In genomic region chr2:74695813-74696430, GRCm38 (mm10) we compare ENCODE assay signal across 23 mouse cellular contexts. TPM values are rescaled to one million over a fixed set of nuclear protein-coding genes. Genes with fewer than 3 reads are reported as not detected.
DNase-seq lines count a peak whose midpoint lies in the region; ATAC-seq and TF ChIP-seq lines count a peak whose summit lies in the region.
"Had no signal": no experiment of that assay in that cellular context is flagged by ENCODE, and none has a peak within 500 bp of the region (broad histone marks: within the 10 kb centered on the region; RNA-seq: fewer than 3 reads in every experiment).

No protein-coding gene starts in this region.

- no peaks in the 10 kb centered on the region for H3K9me3 ChIP-seq in intestine, embryonic 14.5 days (ENCODE audit: control insufficient read depth, low read length)
- H3K9me3 ChIP-seq in intestine, embryonic 15.5 days: no peaks in the 10 kb centered on the region
- H3K9me3 ChIP-seq in liver, embryonic 11.5 days (ENCODE audit: control insufficient read depth, low read length): no peaks in the 10 kb centered on the region
- H3K9me3 ChIP-seq in liver, embryonic 12.5 days (replicated peaks): no peaks in the 10 kb centered on the region
- H3K9me3 ChIP-seq in limb, embryonic 14.5 days (ENCODE audit: control insufficient read depth, low read length): no peaks in the 10 kb centered on the region
- H3K9me3 ChIP-seq in neural tube, embryonic 15.5 days (replicated peaks): no peaks in the 10 kb centered on the region
- H3K9me3 ChIP-seq: forebrain, embryonic 12.5 days; heart, embryonic 10.5 days; liver, embryonic 13.5 days; lung, embryonic 15.5 days had no signal

- H3K27me3 ChIP-seq in intestine, embryonic 14.5 days (replicated peaks; ENCODE audit: control insufficient read depth, insufficient read depth, low read length): peaks cover 100% of the 10 kb centered on the region
- H3K27me3 ChIP-seq in intestine, embryonic 15.5 days (replicated peaks): peaks cover 98% of the 10 kb centered on the region
- peaks cover 100% of the 10 kb centered on the region for H3K27me3 ChIP-seq in liver, embryonic 11.5 days (replicated peaks; ENCODE audit: control insufficient read depth, insufficient read depth, low read length)
- peaks cover 100% of the 10 kb centered on the region for H3K27me3 ChIP-seq in liver, embryonic 12.5 days (replicated peaks)
- H3K27me3 ChIP-seq in limb, embryonic 14.5 days (ENCODE audit: control insufficient read depth, insufficient read depth, low read length): peaks cover 51% of the 10 kb centered on the region
- peaks cover 53% of the 10 kb centered on the region for H3K27me3 ChIP-seq in neural tube, embryonic 15.5 days (replicated peaks)
- H3K27me3 ChIP-seq: CH12.LX had no signal

- WGBS in intestine, embryonic 14.5 days: 13% methylated on average over 7 of the region's 7 CpGs
- WGBS in intestine, embryonic 15.5 days: 13% methylated on average over 7 of the region's 7 CpGs
- 10% methylated on average over 7 of the region's 7 CpGs for WGBS in liver, embryonic 11.5 days
- WGBS in liver, embryonic 12.5 days (ENCODE audit: insufficient replicate concordance): 2% methylated on average over 7 of the region's 7 CpGs
- WGBS in limb, embryonic 14.5 days: 26% methylated on average over 7 of the region's 7 CpGs
- WGBS in neural tube, embryonic 15.5 days: 13% methylated on average over 7 of the region's 7 CpGs

- H3K4me2 ChIP-seq in intestine, embryonic 14.5 days (ENCODE audit: low read length): peak overlapping the region; percentile 51
- no peak overlapping the region for H3K4me2 ChIP-seq in intestine, embryonic 15.5 days (replicated peaks)
- H3K4me2 ChIP-seq in liver, embryonic 11.5 days: no peak overlapping the region
- H3K4me2 ChIP-seq in liver, embryonic 12.5 days: no peak overlapping the region
- peak overlapping the region; percentile 96 for H3K4me2 ChIP-seq in limb, embryonic 14.5 days (replicated peaks; ENCODE audit: low read depth, low read length, severe bottlenecking)
- peak overlapping the region; percentile 68 for H3K4me2 ChIP-seq in neural tube, embryonic 15.5 days
- H3K4me2 ChIP-seq: forebrain, embryonic 12.5 days; liver, embryonic 13.5 days; lung, embryonic 15.5 days had no signal

- no peak for ATAC-seq in intestine, embryonic 14.5 days (replicated peaks; ENCODE audit: low FRiP score, low TSS enrichment, low read depth)
- no peak for ATAC-seq in intestine, embryonic 15.5 days
- ATAC-seq in liver, embryonic 11.5 days (replicated peaks; ENCODE audit: low FRiP score): no peak
- no peak for ATAC-seq in liver, embryonic 12.5 days
- ATAC-seq in limb, embryonic 14.5 days (ENCODE audit: low FRiP score, low read depth): no peak
- no peak for ATAC-seq in neural tube, embryonic 15.5 days (ENCODE audit: low FRiP score)

- H3K36me3 ChIP-seq in intestine, embryonic 14.5 days (ENCODE audit: control insufficient read depth, insufficient read depth, low read length): no peaks in the 10 kb centered on the region
- H3K36me3 ChIP-seq in intestine, embryonic 15.5 days: no peaks in the 10 kb centered on the region
- no peaks in the 10 kb centered on the region for H3K36me3 ChIP-seq in liver, embryonic 11.5 days (ENCODE audit: control insufficient read depth, insufficient read depth, low read length)
- no peaks in the 10 kb centered on the region for H3K36me3 ChIP-seq in liver, embryonic 12.5 days
- peaks cover 20% of the 10 kb centered on the region for H3K36me3 ChIP-seq in limb, embryonic 14.5 days (ENCODE audit: control insufficient read depth, insufficient read depth, low read length)
- no peaks in the 10 kb centered on the region for H3K36me3 ChIP-seq in neural tube, embryonic 15.5 days
- H3K36me3 ChIP-seq: forebrain, embryonic 12.5 days; heart, embryonic 10.5 days; liver, embryonic 13.5 days; lung, embryonic 15.5 days had no signal

- H3K9ac ChIP-seq in intestine, embryonic 14.5 days (ENCODE audit: low read length): peak overlapping the region; percentile 2; the same call in 1 of the 2 replicates
- no peak overlapping the region for H3K9ac ChIP-seq in intestine, embryonic 15.5 days
- H3K9ac ChIP-seq in liver, embryonic 11.5 days (ENCODE audit: low read depth, low read length): no peak overlapping the region
- H3K9ac ChIP-seq in liver, embryonic 12.5 days: no peak overlapping the region
- H3K9ac ChIP-seq in limb, embryonic 14.5 days (ENCODE audit: low read depth, low read length, severe bottlenecking): peak overlapping the region; percentile 86
- H3K9ac ChIP-seq in neural tube, embryonic 15.5 days (replicated peaks): peak overlapping the region; percentile 32; the same call in 1 of the 2 replicates
- H3K9ac ChIP-seq: forebrain, embryonic 12.5 days; liver, embryonic 13.5 days; lung, embryonic 15.5 days had no signal

- H3K4me1 ChIP-seq in intestine, embryonic 14.5 days (replicated peaks; ENCODE audit: control insufficient read depth, insufficient read depth, low read length): no peaks in the 10 kb centered on the region
- H3K4me1 ChIP-seq in intestine, embryonic 15.5 days (replicated peaks): peaks cover 23% of the 10 kb centered on the region
- no peaks in the 10 kb centered on the region for H3K4me1 ChIP-seq in liver, embryonic 11.5 days (replicated peaks; ENCODE audit: control insufficient read depth, insufficient read depth, low read length)
- peaks cover 9% of the 10 kb centered on the region; the same call in 1 of the 2 replicates for H3K4me1 ChIP-seq in liver, embryonic 12.5 days
- H3K4me1 ChIP-seq in limb, embryonic 14.5 days (ENCODE audit: control insufficient read depth, insufficient read depth, low read length): peaks cover 46% of the 10 kb centered on the region
- peaks cover 60% of the 10 kb centered on the region for H3K4me1 ChIP-seq in neural tube, embryonic 15.5 days

- DNase-seq in intestine, embryonic 14.5 days (ENCODE audit: low spot score): peak; percentile 50
- peak; percentile 30 for DNase-seq in liver, embryonic 11.5 days (ENCODE audit: low spot score)
- DNase-seq in limb, embryonic 14.5 days (ENCODE audit: low spot score): no peak
- no peak for DNase-seq in frontal cortex, postnatal 36 days (ENCODE audit: low spot score in 2 of 2)
- DNase-seq: adrenal gland, postnatal 36 days; cerebellum, adult 11-12 months; cerebellum, postnatal 36 days; gastrocnemius, postnatal 36 days; liver, embryonic 13.5 days; lung, postnatal 4 days; right cerebral cortex, postnatal 4 days had no signal

- peak overlapping the region; percentile 76 for H3K27ac ChIP-seq in intestine, embryonic 14.5 days (ENCODE audit: low read depth)
- H3K27ac ChIP-seq in intestine, embryonic 15.5 days: no peak overlapping the region
- H3K27ac ChIP-seq in liver, embryonic 11.5 days (ENCODE audit: low read depth, low read length): no peak overlapping the region
- no peak overlapping the region for H3K27ac ChIP-seq in liver, embryonic 12.5 days
- H3K27ac ChIP-seq in limb, embryonic 14.5 days (replicated peaks; ENCODE audit: low read depth, low read length): peak overlapping the region; percentile 89
- peak overlapping the region; percentile 89 for H3K27ac ChIP-seq in neural tube, embryonic 15.5 days (replicated peaks)
- H3K27ac ChIP-seq: forebrain, embryonic 12.5 days; heart, embryonic 10.5 days; liver, embryonic 13.5 days; lung, embryonic 15.5 days; stomach, postnatal 0 days had no signal

- no peak overlapping the region for H3K4me3 ChIP-seq in intestine, embryonic 14.5 days (ENCODE audit: low read depth, low read length)
- no peak overlapping the region for H3K4me3 ChIP-seq in intestine, embryonic 15.5 days (replicated peaks)
- no peak overlapping the region for H3K4me3 ChIP-seq in liver, embryonic 11.5 days (ENCODE audit: low read depth, low read length)
- no peak overlapping the region for H3K4me3 ChIP-seq in liver, embryonic 12.5 days
- H3K4me3 ChIP-seq in limb, embryonic 14.5 days (replicated peaks; ENCODE audit: low read length): peak overlapping the region; percentile 55; the same call in 1 of the 2 replicates
- H3K4me3 ChIP-seq in neural tube, embryonic 15.5 days (replicated peaks): peak overlapping the region; percentile 50
- H3K4me3 ChIP-seq: forebrain, embryonic 12.5 days; heart, embryonic 10.5 days; liver, embryonic 13.5 days; lung, embryonic 15.5 days had no signal

- TF ChIP-seq POLR2A in limb, embryonic 14.5 days (IDR thresholded peaks at IDR 0.05; ENCODE audit: borderline replicate concordance, extremely low read depth, insufficient read depth, insufficient read length): no peak

RNA-seq across cellular contexts. Expression of gene Hoxd9, which starts 1.6 kb away (rescaled TPM):
- 3.9 and 6.8 TPM in 2 replicates for polyA plus RNA-seq in intestine, embryonic 14.5 days (2014; fragmentation: Nextera tagmentation; extraction: Ambion mirVana)
- polyA plus RNA-seq in intestine, embryonic 15.5 days (2015; fragmentation: Nextera tagmentation; extraction: Ambion mirVana): 4.4 and 5.9 TPM in 2 replicates
- 0.10 and 0.22 TPM in 2 replicates for polyA plus RNA-seq in liver, embryonic 11.5 days (2014; fragmentation: Nextera tagmentation; extraction: Ambion mirVana)
- polyA plus RNA-seq in liver, embryonic 12.5 days (2016; fragmentation: Nextera tagmentation; extraction: Ambion mirVana): 0.06 TPM in 1 of 2 replicates, not detected in the other
- polyA plus RNA-seq in limb, embryonic 14.5 days (2012; rRNA removed): 19.6 and 25.7 TPM in 2 replicates
- 7.6 and 8.7 TPM in 2 replicates for polyA plus RNA-seq in limb, embryonic 14.5 days (2014; fragmentation: Nextera tagmentation; extraction: Ambion mirVana)
- 20.0 and 21.3 TPM in 2 replicates for polyA plus RNA-seq in neural tube, embryonic 15.5 days (2015; fragmentation: Nextera tagmentation; extraction: Ambion mirVana)
- polyA plus RNA-seq: forebrain, embryonic 12.5 days; liver, embryonic 13.5 days had no signal

RNA-seq across cellular contexts. Expression of gene Hoxd10, which starts 4.2 kb away (rescaled TPM):
- polyA plus RNA-seq in intestine, embryonic 14.5 days (2014; fragmentation: Nextera tagmentation; extraction: Ambion mirVana): 7.8 and 13.7 TPM in 2 replicates
- polyA plus RNA-seq in intestine, embryonic 15.5 days (2015; fragmentation: Nextera tagmentation; extraction: Ambion mirVana): 4.8 and 7.9 TPM in 2 replicates
- polyA plus RNA-seq in liver, embryonic 11.5 days (2014; fragmentation: Nextera tagmentation; extraction: Ambion mirVana): 0.09 and 0.30 TPM in 2 replicates
- polyA plus RNA-seq in liver, embryonic 12.5 days (2016; fragmentation: Nextera tagmentation; extraction: Ambion mirVana): not detected in 2 replicates
- polyA plus RNA-seq in limb, embryonic 14.5 days (2012; rRNA removed): 37.9 and 39.4 TPM in 2 replicates
- 18.3 and 26.1 TPM in 2 replicates for polyA plus RNA-seq in limb, embryonic 14.5 days (2014; fragmentation: Nextera tagmentation; extraction: Ambion mirVana)
- polyA plus RNA-seq in neural tube, embryonic 15.5 days (2015; fragmentation: Nextera tagmentation; extraction: Ambion mirVana): 61.8 and 83.6 TPM in 2 replicates
- polyA plus RNA-seq: forebrain, embryonic 12.5 days; heart, postnatal 0 days; hindbrain, embryonic 11.5 days; large intestine, adult 2 months; liver, embryonic 13.5 days; stomach, postnatal 0 days had no signal

RNA-seq across cellular contexts. Expression of gene Hoxd8, which starts 8.5 kb away (rescaled TPM):
- polyA plus RNA-seq in intestine, embryonic 14.5 days (2014; fragmentation: Nextera tagmentation; extraction: Ambion mirVana): 6.1 and 8.4 TPM in 2 replicates
- polyA plus RNA-seq in intestine, embryonic 15.5 days (2015; fragmentation: Nextera tagmentation; extraction: Ambion mirVana): 4.2 and 5.1 TPM in 2 replicates
- polyA plus RNA-seq in liver, embryonic 11.5 days (2014; fragmentation: Nextera tagmentation; extraction: Ambion mirVana): 0.82 and 1.2 TPM in 2 replicates
- 0.11 and 0.14 TPM in 2 replicates for polyA plus RNA-seq in liver, embryonic 12.5 days (2016; fragmentation: Nextera tagmentation; extraction: Ambion mirVana)
- polyA plus RNA-seq in limb, embryonic 14.5 days (2012; rRNA removed): 12.7 and 13.1 TPM in 2 replicates
- polyA plus RNA-seq in limb, embryonic 14.5 days (2014; fragmentation: Nextera tagmentation; extraction: Ambion mirVana): 11.4 and 12.8 TPM in 2 replicates
- 12.4 and 12.5 TPM in 2 replicates for polyA plus RNA-seq in neural tube, embryonic 15.5 days (2015; fragmentation: Nextera tagmentation; extraction: Ambion mirVana)
- polyA plus RNA-seq: forebrain, embryonic 12.5 days had no signal

RNA-seq across cellular contexts. Expression of gene Hoxd3, which starts 15.8 kb away (rescaled TPM):
- polyA plus RNA-seq in intestine, embryonic 14.5 days (2014; fragmentation: Nextera tagmentation; extraction: Ambion mirVana): 27.6 and 27.8 TPM in 2 replicates
- 18.8 and 19.2 TPM in 2 replicates for polyA plus RNA-seq in intestine, embryonic 15.5 days (2015; fragmentation: Nextera tagmentation; extraction: Ambion mirVana)
- 0.47 and 0.87 TPM in 2 replicates for polyA plus RNA-seq in liver, embryonic 11.5 days (2014; fragmentation: Nextera tagmentation; extraction: Ambion mirVana)
- polyA plus RNA-seq in liver, embryonic 12.5 days (2016; fragmentation: Nextera tagmentation; extraction: Ambion mirVana): 0.18 and 0.30 TPM in 2 replicates
- polyA plus RNA-seq in limb, embryonic 14.5 days (2012; rRNA removed): 2.3 and 2.8 TPM in 2 replicates
- 0.59 and 0.95 TPM in 2 replicates for polyA plus RNA-seq in limb, embryonic 14.5 days (2014; fragmentation: Nextera tagmentation; extraction: Ambion mirVana)
- polyA plus RNA-seq in neural tube, embryonic 15.5 days (2015; fragmentation: Nextera tagmentation; extraction: Ambion mirVana): 14.5 and 29.1 TPM in 2 replicates
- polyA plus RNA-seq: forebrain, embryonic 12.5 days had no signal

RNA-seq across cellular contexts. Expression of gene Hoxd4, which starts 15.8 kb away (rescaled TPM):
- 1.6 and 2.9 TPM in 2 replicates for polyA plus RNA-seq in intestine, embryonic 14.5 days (2014; fragmentation: Nextera tagmentation; extraction: Ambion mirVana)
- polyA plus RNA-seq in intestine, embryonic 15.5 days (2015; fragmentation: Nextera tagmentation; extraction: Ambion mirVana): 1.2 and 1.6 TPM in 2 replicates
- polyA plus RNA-seq in liver, embryonic 11.5 days (2014; fragmentation: Nextera tagmentation; extraction: Ambion mirVana): 0.14 and 0.18 TPM in 2 replicates
- polyA plus RNA-seq in liver, embryonic 12.5 days (2016; fragmentation: Nextera tagmentation; extraction: Ambion mirVana): not detected in 2 replicates
- 14.7 and 17.8 TPM in 2 replicates for polyA plus RNA-seq in limb, embryonic 14.5 days (2012; rRNA removed)
- polyA plus RNA-seq in limb, embryonic 14.5 days (2014; fragmentation: Nextera tagmentation; extraction: Ambion mirVana): 0.63 and 0.73 TPM in 2 replicates
- polyA plus RNA-seq in neural tube, embryonic 15.5 days (2015; fragmentation: Nextera tagmentation; extraction: Ambion mirVana): 4.3 and 4.5 TPM in 2 replicates
- polyA plus RNA-seq: forebrain, embryonic 12.5 days; liver, embryonic 13.5 days; thymus, postnatal 0 days had no signal

Comparison
In these comparisons a context has a peak if more than half of its experiments do, and no peak if none do; other contexts are left out.
1. H3K27ac ChIP-seq: peak in intestine, embryonic 14.5 days (single experiment), limb, embryonic 14.5 days (single experiment) and neural tube, embryonic 15.5 days (single experiment); none in intestine, embryonic 15.5 days (single experiment), liver, embryonic 11.5 days (single experiment) and liver, embryonic 12.5 days (single experiment).
2. H3K4me2 ChIP-seq: peak in intestine, embryonic 14.5 days (single experiment), limb, embryonic 14.5 days (single experiment) and neural tube, embryonic 15.5 days (single experiment); none in intestine, embryonic 15.5 days (single experiment), liver, embryonic 11.5 days (single experiment) and liver, embryonic 12.5 days (single experiment).
3. H3K9ac ChIP-seq: peak in intestine, embryonic 14.5 days (single experiment), limb, embryonic 14.5 days (single experiment) and neural tube, embryonic 15.5 days (single experiment); none in intestine, embryonic 15.5 days (single experiment), liver, embryonic 11.5 days (single experiment) and liver, embryonic 12.5 days (single experiment).
4. DNase-seq: peak in intestine, embryonic 14.5 days (single experiment) and liver, embryonic 11.5 days (single experiment); none in limb, embryonic 14.5 days (single experiment) and frontal cortex, postnatal 36 days (0 of 2).
5. H3K4me3 ChIP-seq: peak in limb, embryonic 14.5 days (single experiment) and neural tube, embryonic 15.5 days (single experiment); none in intestine, embryonic 14.5 days (single experiment), intestine, embryonic 15.5 days (single experiment), liver, embryonic 11.5 days (single experiment) and liver, embryonic 12.5 days (single experiment).